Mouse (Mus musculus) 416B (cell line): ENCODE results near the gene Qrich2.
"Not testable (repeated sequence)": the region's sequence is repeated elsewhere in the genome, so short reads cannot be mapped to it uniquely, and the experiment has no call there.

Experiments
- DNase-seq: peaks from one replicate; pipeline ENCODE4 v3.0.0; 2011; ENCODE audit warnings: low read depth

Gene Qrich2

GRCm38 (mm10) chr11:116488693-116489375 lies 22.8 kb upstream of the Qrich2 start:
- peak; percentile 53 for DNase-seq

- DNase-seq: no peak
These were observed 22.2 kb upstream of the Qrich2 start for GRCm38 (mm10) chr11:116488207-116488606.

- no peak for DNase-seq
These were observed 18.2 kb upstream of the Qrich2 start for GRCm38 (mm10) chr11:116484261-116484660.

- no peak for DNase-seq
These were observed 15.7 kb upstream of the Qrich2 start for GRCm38 (mm10) chr11:116481776-116482175.

- no peak for DNase-seq
These were observed 14.9 kb upstream of the Qrich2 start for GRCm38 (mm10) chr11:116480975-116481374.

GRCm38 (mm10) chr11:116479832-116480231 lies 13.8 kb upstream of the Qrich2 start:
- DNase-seq: peak; percentile 33

GRCm38 (mm10) chr11:116478978-116479377 lies 12.9 kb upstream of the Qrich2 start:
- DNase-seq: no peak

GRCm38 (mm10) chr11:116477160-116477759 lies 11.2 kb upstream of the Qrich2 start:
- no peak for DNase-seq

GRCm38 (mm10) chr11:116476696-116477095 lies 10.7 kb upstream of the Qrich2 start:
- no peak for DNase-seq

- no peak for DNase-seq
These were observed 10.0 kb upstream of the Qrich2 start for GRCm38 (mm10) chr11:116476041-116476440.

GRCm38 (mm10) chr11:116472275-116472674 lies 6.2 kb upstream of the Qrich2 start:
- DNase-seq: no peak

GRCm38 (mm10) chr11:116470896-116471295 lies 4.9 kb upstream of the Qrich2 start:
- DNase-seq: no peak

GRCm38 (mm10) chr11:116470249-116470648 lies 4.2 kb upstream of the Qrich2 start:
- no peak for DNase-seq

- not testable (repeated sequence) for DNase-seq
These were observed 2.3 kb upstream of the Qrich2 start for GRCm38 (mm10) chr11:116468338-116468737.

GRCm38 (mm10) chr11:116463833-116464232 lies 2.2 kb downstream of the Qrich2 start:
- DNase-seq: peak; percentile 87

GRCm38 (mm10) chr11:116463338-116463737 lies 2.7 kb downstream of the Qrich2 start:
- DNase-seq: no peak

GRCm38 (mm10) chr11:116459786-116460185 lies 6.3 kb downstream of the Qrich2 start:
- no peak for DNase-seq

- no peak for DNase-seq
These were observed 9.8 kb downstream of the Qrich2 start for GRCm38 (mm10) chr11:116456234-116456633.

GRCm38 (mm10) chr11:116453889-116454288 lies 12.2 kb downstream of the Qrich2 start:
- DNase-seq: no peak

- no peak for DNase-seq
These were observed 16.7 kb downstream of the Qrich2 start for GRCm38 (mm10) chr11:116449341-116449740.

GRCm38 (mm10) chr11:116447822-116448221 lies 18.2 kb downstream of the Qrich2 start:
- no peak for DNase-seq

GRCm38 (mm10) chr11:116446308-116446887 lies 19.6 kb downstream of the Qrich2 start:
- DNase-seq: no peak

GRCm38 (mm10) chr11:116445596-116446307 lies 20.3 kb downstream of the Qrich2 start:
- DNase-seq: peak; percentile 87
